Mouse (Mus musculus): ENCODE data around the gene Csrp1. TPM values are rescaled to one million over a fixed set of nuclear protein-coding genes. Genes with fewer than 3 reads are reported as not detected.
A peak's percentile ranks its signal among the peaks of the same experiment; 100 is the strongest.

Gene Csrp1
- polyA plus RNA-seq, 1 experiment from 2014 or later = 32.7 TPM

- Histone ChIP-seq H3K27me3 (peaks cover 14% of the 10 kb centered on the region), H3K4me1 (replicated peaks) (peaks cover 18% of the 10 kb centered on the region), H3K4me2 (no peak overlapping the region), H3K9me3 (replicated peaks) (no peaks in the 10 kb centered on the region), H3K36me3 (replicated peaks) (no peaks in the 10 kb centered on the region), H3K9ac (no peak overlapping the region), H3K4me3 (replicated peaks) (no peak overlapping the region), H3K27ac (replicated peaks) (no peak overlapping the region)
- no peak for ATAC-seq (ENCODE audit: insufficient read depth)
Observed at GRCm38 (mm10) chr1:135776596-135776995, 56.7 kb downstream of the Csrp1 start.

- H3K36me3 ChIP-seq (replicated peaks) = no peaks in the 10 kb centered on the region
- peaks cover 18% of the 10 kb centered on the region for H3K4me1 ChIP-seq (replicated peaks)
- no peak overlapping the region for H3K4me2 ChIP-seq
- ATAC-seq (ENCODE audit: insufficient read depth) = no peak
- no peaks in the 10 kb centered on the region for H3K9me3 ChIP-seq (replicated peaks)
- no peak overlapping the region for H3K9ac ChIP-seq
- no peak overlapping the region for H3K4me3 ChIP-seq (replicated peaks)
- H3K27me3 ChIP-seq = peaks cover 14% of the 10 kb centered on the region
- H3K27ac ChIP-seq (replicated peaks) = no peak overlapping the region
- WGBS (ENCODE audit: insufficient replicate concordance) = 70% methylated on average over 1 of the region's 1 CpGs
Observed at GRCm38 (mm10) chr1:135777046-135777445, 57.2 kb downstream of the Csrp1 start.

GRCm38 (mm10) chr1:135778780-135779535 lies 59.1 kb downstream of the Csrp1 start, which contains the start of gene Tnni1:
Gene Tnni1 (plus strand): TSS chr1:135779434.
- WGBS (ENCODE audit: insufficient replicate concordance) = 20% methylated on average over 22 of the region's 22 CpGs
- H3K9ac ChIP-seq = no peak within 1 kb of the TSS
- no peak within 1 kb of the TSS for H3K27ac ChIP-seq (replicated peaks)
- peaks cover 14% of the 10 kb centered on the region for H3K27me3 ChIP-seq
- no peak within 1 kb of the TSS for H3K4me2 ChIP-seq
- no peak for ATAC-seq (ENCODE audit: insufficient read depth)
- no peaks in the 10 kb centered on the region for H3K9me3 ChIP-seq (replicated peaks)
- no peaks in the 10 kb centered on the region for H3K36me3 ChIP-seq (replicated peaks)
- peaks cover 18% of the 10 kb centered on the region for H3K4me1 ChIP-seq (replicated peaks)
- H3K4me3 ChIP-seq (replicated peaks) = no peak within 1 kb of the TSS

DNA sequence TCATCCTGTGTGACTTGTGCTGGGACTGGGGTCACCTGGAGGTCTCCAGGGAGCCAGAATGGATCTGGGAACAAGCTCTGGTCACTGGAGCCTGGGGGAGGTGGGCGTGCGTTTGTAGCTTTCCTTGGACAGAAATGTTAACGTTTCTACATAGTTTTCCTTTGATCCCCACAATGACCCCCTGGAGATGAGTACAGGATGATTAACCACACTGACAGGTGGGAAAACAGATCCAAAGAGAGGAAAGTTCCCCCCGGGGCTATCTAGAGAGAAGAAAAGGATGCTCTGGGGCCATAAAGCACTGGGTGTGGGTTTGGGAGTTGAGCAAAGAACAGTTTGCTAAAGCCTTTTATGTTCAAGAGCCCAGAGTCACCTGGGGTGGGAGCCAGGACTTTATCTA lies 60.8 kb downstream of the Csrp1 start:
- 46% methylated on average over 4 of the region's 4 CpGs for WGBS (ENCODE audit: insufficient replicate concordance)
- H3K4me3 ChIP-seq (replicated peaks) = no peak overlapping the region
- no peak overlapping the region for H3K27ac ChIP-seq (replicated peaks)
- peaks cover 14% of the 10 kb centered on the region for H3K27me3 ChIP-seq
- no peak for ATAC-seq (ENCODE audit: insufficient read depth)
- H3K4me2 ChIP-seq = no peak overlapping the region
- H3K9me3 ChIP-seq (replicated peaks) = no peaks in the 10 kb centered on the region
- no peaks in the 10 kb centered on the region for H3K36me3 ChIP-seq (replicated peaks)
- H3K4me1 ChIP-seq (replicated peaks) = peaks cover 18% of the 10 kb centered on the region
- H3K9ac ChIP-seq = no peak overlapping the region

DNA sequence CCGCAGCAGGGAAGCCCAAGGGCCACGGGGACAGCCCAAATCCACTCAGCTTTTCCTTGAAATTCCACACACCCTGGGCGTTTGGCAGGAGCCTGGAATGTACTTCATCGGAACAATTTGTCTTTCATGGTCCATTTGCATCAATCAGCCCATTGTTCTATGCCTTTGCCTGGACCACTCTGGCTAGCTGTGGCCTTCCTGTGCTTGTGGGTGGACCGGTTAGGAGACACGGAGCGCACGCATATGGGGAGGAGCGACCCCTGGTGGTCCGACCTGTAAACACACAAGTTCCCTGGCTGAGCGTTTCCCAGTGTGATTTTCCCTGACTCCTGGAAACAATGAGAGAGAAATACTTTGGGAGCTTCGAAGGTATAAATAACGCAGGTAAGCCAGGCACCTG lies 61.4 kb downstream of the Csrp1 start:
- 14% methylated on average over 13 of the region's 13 CpGs for WGBS (ENCODE audit: insufficient replicate concordance)
- peaks cover 18% of the 10 kb centered on the region for H3K4me1 ChIP-seq (replicated peaks)
- ATAC-seq (ENCODE audit: insufficient read depth) = no peak

GRCm38 (mm10) chr1:135782816-135783215 lies 63.0 kb downstream of the Csrp1 start:
- no peak for ATAC-seq (ENCODE audit: insufficient read depth)
- Histone ChIP-seq H3K27ac (replicated peaks) (no peak overlapping the region), H3K36me3 (replicated peaks) (no peaks in the 10 kb centered on the region), H3K4me1 (replicated peaks) (peaks cover 18% of the 10 kb centered on the region), H3K4me3 (replicated peaks) (no peak overlapping the region), H3K27me3 (peaks cover 14% of the 10 kb centered on the region), H3K4me2 (no peak overlapping the region), H3K9ac (no peak overlapping the region), H3K9me3 (replicated peaks) (no peaks in the 10 kb centered on the region)
- 56% methylated on average over 10 of the region's 10 CpGs for WGBS (ENCODE audit: insufficient replicate concordance)

More for the DNA sequence above, 61.4 kb downstream of the Csrp1 start:
- H3K4me2 ChIP-seq = no peak overlapping the region
- H3K9ac ChIP-seq = no peak overlapping the region
- H3K9me3 ChIP-seq (replicated peaks) = no peaks in the 10 kb centered on the region
- H3K4me3 ChIP-seq (replicated peaks) = no peak overlapping the region
- no peak overlapping the region for H3K27ac ChIP-seq (replicated peaks)
- H3K27me3 ChIP-seq = peaks cover 14% of the 10 kb centered on the region
- H3K36me3 ChIP-seq (replicated peaks) = no peaks in the 10 kb centered on the region

GRCm38 (mm10) chr1:135787799-135788198 lies 67.9 kb downstream of the Csrp1 start:
- Histone ChIP-seq H3K9ac (no peak overlapping the region), H3K36me3 (replicated peaks) (no peaks in the 10 kb centered on the region), H3K4me2 (no peak overlapping the region), H3K4me1 (replicated peaks) (peaks cover 11% of the 10 kb centered on the region), H3K9me3 (replicated peaks) (no peaks in the 10 kb centered on the region), H3K27ac (replicated peaks) (no peak overlapping the region), H3K4me3 (replicated peaks) (no peak overlapping the region), H3K27me3 (peaks cover 21% of the 10 kb centered on the region)
- ATAC-seq (ENCODE audit: insufficient read depth) = no peak
- WGBS (ENCODE audit: insufficient replicate concordance) = 53% methylated on average over 3 of the region's 3 CpGs

GRCm38 (mm10) chr1:135788708-135789107 lies 68.8 kb downstream of the Csrp1 start:
- no peaks in the 10 kb centered on the region for H3K9me3 ChIP-seq (replicated peaks)
- H3K9ac ChIP-seq = no peak overlapping the region
- WGBS (ENCODE audit: insufficient replicate concordance) = 8% methylated on average over 10 of the region's 10 CpGs
- no peak overlapping the region for H3K4me3 ChIP-seq (replicated peaks)
- H3K36me3 ChIP-seq (replicated peaks) = no peaks in the 10 kb centered on the region
- ATAC-seq (ENCODE audit: insufficient read depth) = 0 out of 2 replicates have a peak, but pooled peaks have one; percentile 42
- H3K4me2 ChIP-seq = peak overlapping the region; percentile 40
- H3K27me3 ChIP-seq = peaks cover 28% of the 10 kb centered on the region
- peaks cover 17% of the 10 kb centered on the region for H3K4me1 ChIP-seq (replicated peaks)
- no peak overlapping the region for H3K27ac ChIP-seq (replicated peaks)

- Histone ChIP-seq H3K27ac (replicated peaks) (no peak overlapping the region), H3K4me1 (replicated peaks) (peaks cover 27% of the 10 kb centered on the region), H3K4me3 (replicated peaks) (no peak overlapping the region), H3K27me3 (peaks cover 39% of the 10 kb centered on the region), H3K4me2 (no peak overlapping the region), H3K36me3 (replicated peaks) (no peaks in the 10 kb centered on the region), H3K9me3 (replicated peaks) (no peaks in the 10 kb centered on the region), H3K9ac (no peak overlapping the region)
- ATAC-seq (ENCODE audit: insufficient read depth) = no peak
- 10% methylated on average over 5 of the region's 5 CpGs for WGBS (ENCODE audit: insufficient replicate concordance)
Observed at GRCm38 (mm10) chr1:135789815-135790214, 70.0 kb downstream of the Csrp1 start.

GRCm38 (mm10) chr1:135792143-135792939 lies 72.5 kb downstream of the Csrp1 start:
- H3K36me3 ChIP-seq (replicated peaks) = no peaks in the 10 kb centered on the region
- 52% methylated on average over 13 of the region's 13 CpGs for WGBS (ENCODE audit: insufficient replicate concordance)
- no peaks in the 10 kb centered on the region for H3K9me3 ChIP-seq (replicated peaks)
- peaks cover 56% of the 10 kb centered on the region for H3K27me3 ChIP-seq
- peaks cover 27% of the 10 kb centered on the region for H3K4me1 ChIP-seq (replicated peaks)
- no peak overlapping the region for H3K9ac ChIP-seq
- H3K4me2 ChIP-seq = no peak overlapping the region
- ATAC-seq (ENCODE audit: insufficient read depth) = no peak
- no peak overlapping the region for H3K27ac ChIP-seq (replicated peaks)
- no peak overlapping the region for H3K4me3 ChIP-seq (replicated peaks)

GRCm38 (mm10) chr1:135793370-135794215 lies 73.7 kb downstream of the Csrp1 start:
- Histone ChIP-seq H3K9ac (no peak overlapping the region), H3K4me2 (peak overlapping the region; percentile 50), H3K9me3 (replicated peaks) (no peaks in the 10 kb centered on the region), H3K27me3 (peaks cover 56% of the 10 kb centered on the region), H3K27ac (replicated peaks) (no peak overlapping the region), H3K36me3 (replicated peaks) (no peaks in the 10 kb centered on the region), H3K4me3 (replicated peaks) (peak overlapping the region; percentile 12; the same call in 1 of the 2 replicates), H3K4me1 (replicated peaks) (peaks cover 20% of the 10 kb centered on the region)
- 9% methylated on average over 27 of the region's 27 CpGs for WGBS (ENCODE audit: insufficient replicate concordance)
- no peak for ATAC-seq (ENCODE audit: insufficient read depth)

Data from liver, embryonic 15.5 days (tissue).